Mouse (Mus musculus): ENCODE data around the gene BC049352. TPM values are rescaled to one million over a fixed set of nuclear protein-coding genes. Genes with fewer than 3 reads are reported as not detected.
A peak's percentile ranks its signal among the peaks of the same experiment; 100 is the strongest.

BC049352 gene
- total and polyA plus RNA-seq, 3 experiments = 0.17 TPM; not detected in 2

GRCm38 (mm10) chr9:45236744-45237143, 54.9 kb downstream of the BC049352 start:
- H3K4me3 ChIP-seq (replicated peaks in 1 of 3; ENCODE audit: low read depth in 2 of 3, low read length in 2 of 3, poor library complexity in 1 of 3) = no peak overlapping the region
- dilution Hi-C loops (cut with MboI; ENCODE audit: extremely low pct_ligation_motif_present, extremely low pct_unique_long_range_greater_than_20kb, low sequenced_read_pairs) = no loop called here
- in situ Hi-C loops (cut with MboI; ENCODE audit: low pct_ligation_motif_present, low pct_unique_long_range_greater_than_20kb, low sequenced_read_pairs) = no loop called here
- H3K9ac ChIP-seq (ENCODE audit: insufficient read depth, low read depth) = no peak overlapping the region
- H3K9me3 ChIP-seq (replicated peaks; ENCODE audit: low read length) = no peaks in the 10 kb centered on the region
- H3K79me2 ChIP-seq (replicated peaks; ENCODE audit: control insufficient read depth, extremely low read depth, insufficient read depth, poor library complexity, severe bottlenecking) = no peaks in the 10 kb centered on the region
- no peak for DNase-seq (ENCODE audit: extremely low read depth)
- TF ChIP-seq SIN3A (IDR thresholded peaks at IDR 0.05; ENCODE audit: low read length) (no peak), NELFE (IDR thresholded peaks at IDR 0.05; ENCODE audit: low read depth, low read length) (no peak), POLR2A (IDR thresholded peaks at IDR 0.05; ENCODE audit: low read depth, low read length) (no peak), USF2 (conservative IDR thresholded peaks at IDR 0.05; ENCODE audit: low read depth, low read length) (no peak), MAFK (IDR thresholded peaks at IDR 0.05; ENCODE audit: insufficient replicate concordance, low read length) (no peak), JUN (IDR thresholded peaks at IDR 0.05; ENCODE audit: insufficient read depth, low read depth, low read length) (no peak), ZNF384 (IDR thresholded peaks at IDR 0.05; ENCODE audit: low read depth, low read length) (no peak), ZMIZ1 (IDR thresholded peaks at IDR 0.05; ENCODE audit: low read depth, low read length) (no peak), UBTF (IDR thresholded peaks at IDR 0.05; ENCODE audit: low read depth, low read length) (no peak), MYC (IDR thresholded peaks at IDR 0.05; ENCODE audit: low read depth, low read length) (no peak), RAD21 (IDR thresholded peaks at IDR 0.05; ENCODE audit: low read depth, low read length) (no peak), CHD2 (IDR thresholded peaks at IDR 0.05; ENCODE audit: low read length) (no peak), CHD1 (IDR thresholded peaks at IDR 0.05; ENCODE audit: low read depth, low read length) (no peak), KAT2A (IDR thresholded peaks at IDR 0.05; ENCODE audit: insufficient replicate concordance, low read length) (no peak), E2F4 (IDR thresholded peaks at IDR 0.05; ENCODE audit: insufficient replicate concordance, low read depth, low read length) (no peak), TCF12 (IDR thresholded peaks at IDR 0.05; ENCODE audit: low read depth, low read length) (no peak), ELF1 (IDR thresholded peaks at IDR 0.05; ENCODE audit: low read depth, low read length) (no peak), ETS1 (conservative IDR thresholded peaks at IDR 0.05; ENCODE audit: low read depth, low read length) (no peak), RCOR1 (conservative IDR thresholded peaks at IDR 0.05; ENCODE audit: low read depth, low read length) (no peak), GABPA (IDR thresholded peaks at IDR 0.05; ENCODE audit: insufficient replicate concordance, low read depth, low read length) (no peak)
- H3K36me3 ChIP-seq (replicated peaks in 1 of 2; ENCODE audit: control insufficient read depth in 1 of 2, insufficient read depth in 1 of 2, low read length in 1 of 2) = no peaks in the 10 kb centered on the region
- H3K4me2 ChIP-seq (ENCODE audit: insufficient read depth, low read depth, poor library complexity, severe bottlenecking) = no peak overlapping the region
- H3K27ac ChIP-seq (ENCODE audit: insufficient read depth, low read depth) = no peak overlapping the region
- no peaks in the 10 kb centered on the region for H3K27me3 ChIP-seq (replicated peaks)
- peaks cover 9 to 42% of the 10 kb centered on the region in 2 experiments for H3K4me1 ChIP-seq (ENCODE audit: control insufficient read depth in 1 of 2, insufficient read depth in 2 of 2)

- H3K27ac ChIP-seq (ENCODE audit: insufficient read depth, low read depth) = no peak overlapping the region
- peak; percentile 77 for DNase-seq (ENCODE audit: extremely low read depth)
- no peaks in the 10 kb centered on the region for H3K27me3 ChIP-seq (replicated peaks)
- TF ChIP-seq MAX (IDR thresholded peaks at IDR 0.05; ENCODE audit: low read length) (no peak), UBTF (IDR thresholded peaks at IDR 0.05; ENCODE audit: low read depth, low read length) (no peak), E2F4 (IDR thresholded peaks at IDR 0.05; ENCODE audit: insufficient replicate concordance, low read depth, low read length) (no peak), TCF12 (IDR thresholded peaks at IDR 0.05; ENCODE audit: low read depth, low read length) (peak; percentile 61), ELF1 (IDR thresholded peaks at IDR 0.05; ENCODE audit: low read depth, low read length) (0 out of 2 replicates have a peak, but pooled peaks have one; percentile 44), POLR2A (IDR thresholded peaks at IDR 0.05; ENCODE audit: low read depth, low read length) (no peak), HCFC1 (IDR thresholded peaks at IDR 0.05; ENCODE audit: low read depth, low read length) (no peak), JUND (conservative IDR thresholded peaks at IDR 0.05; ENCODE audit: low read depth, low read length) (no peak), MAZ (IDR thresholded peaks at IDR 0.05; ENCODE audit: low read depth, low read length) (no peak), MAFK (IDR thresholded peaks at IDR 0.05; ENCODE audit: insufficient replicate concordance, low read length) (no peak), RAD21 (IDR thresholded peaks at IDR 0.05; ENCODE audit: low read depth, low read length) (no peak; the same call in 1 of the 2 replicates), BHLHE40 (IDR thresholded peaks at IDR 0.05; ENCODE audit: low read depth, low read length) (peak; percentile 26; the same call in 1 of the 2 replicates), EP300 (IDR thresholded peaks at IDR 0.05; ENCODE audit: low read length) (peak; percentile 71), IRF4 (IDR thresholded peaks at IDR 0.05; ENCODE audit: low read depth, low read length) (peak; percentile 57; the same call in 1 of the 2 replicates), POLR2AphosphoS2 (IDR thresholded peaks at IDR 0.05; ENCODE audit: low read depth, low read length) (no peak), ZMIZ1 (IDR thresholded peaks at IDR 0.05; ENCODE audit: low read depth, low read length) (no peak), MXI1 (IDR thresholded peaks at IDR 0.05; ENCODE audit: low read depth, low read length) (no peak), MEF2A (IDR thresholded peaks at IDR 0.05; ENCODE audit: borderline replicate concordance, low read depth, low read length) (no peak), JUN (IDR thresholded peaks at IDR 0.05; ENCODE audit: insufficient read depth, low read depth, low read length) (no peak), ETS1 (conservative IDR thresholded peaks at IDR 0.05; ENCODE audit: low read depth, low read length) (peak; percentile 39; the same call in 1 of the 2 replicates)
- in situ Hi-C loops (cut with MboI; ENCODE audit: low pct_ligation_motif_present, low pct_unique_long_range_greater_than_20kb, low sequenced_read_pairs) = no loop called here
- H3K79me2 ChIP-seq (replicated peaks; ENCODE audit: control insufficient read depth, extremely low read depth, insufficient read depth, poor library complexity, severe bottlenecking) = no peaks in the 10 kb centered on the region
- H3K4me1 ChIP-seq (ENCODE audit: control insufficient read depth in 1 of 2, insufficient read depth in 2 of 2) = peaks cover 32 to 75% of the 10 kb centered on the region in 2 experiments
- dilution Hi-C loops (cut with MboI; ENCODE audit: extremely low pct_ligation_motif_present, extremely low pct_unique_long_range_greater_than_20kb, low sequenced_read_pairs) = no loop called here
- peak overlapping the region in 1 of 3 experiments; percentile 13 for H3K4me3 ChIP-seq (replicated peaks in 1 of 3; ENCODE audit: low read depth in 2 of 3, low read length in 2 of 3, poor library complexity in 1 of 3)
- H3K36me3 ChIP-seq (replicated peaks in 1 of 2; ENCODE audit: control insufficient read depth in 1 of 2, insufficient read depth in 1 of 2, low read length in 1 of 2) = no peaks in the 10 kb centered on the region
- no peaks in the 10 kb centered on the region for H3K9me3 ChIP-seq (replicated peaks; ENCODE audit: low read length)
- no peak overlapping the region for H3K4me2 ChIP-seq (ENCODE audit: insufficient read depth, low read depth, poor library complexity, severe bottlenecking)
- no peak overlapping the region for H3K9ac ChIP-seq (ENCODE audit: insufficient read depth, low read depth)
These were observed 59.6 kb downstream of the BC049352 start for GRCm38 (mm10) chr9:45241397-45241796.

Data from CH12.LX (cell line).